Mouse (Mus musculus) testis, adult 2 months (tissue): Measurements from ENCODE around the gene Olfr1394.
"Not testable (repeated sequence)": the region's sequence is repeated elsewhere in the genome, so short reads cannot be mapped to it uniquely, and the experiment has no call there.

ENCODE experiments used
- CTCF ChIP-seq: fragments of 200-500 bp; IDR thresholded peaks from 2 replicates; pipeline ENCODE4 v1.5.1; 2012; ENCODE audit warnings: low read depth, mild to moderate bottlenecking, inconsistent platforms, low read length, moderate library complexity; ENCODE audit not compliant: control insufficient read depth, insufficient read depth, insufficient replicate concordance
- POLR2A ChIP-seq: fragments of 200-500 bp; IDR thresholded peaks from 2 replicates; pipeline ENCODE4 v1.6.1; 2012; ENCODE audit warnings: low read depth, mild to moderate bottlenecking, inconsistent platforms, low read length, moderate library complexity; ENCODE audit not compliant: control insufficient read depth

- TF ChIP-seq CTCF, POLR2A: not testable (repeated sequence)
These were observed 40.6 kb downstream of the Olfr1394 start for GRCm38 (mm10) chr11:49194771-49195170.
